Mouse (Mus musculus): ENCODE results near the gene Dclk2.

DNA sequence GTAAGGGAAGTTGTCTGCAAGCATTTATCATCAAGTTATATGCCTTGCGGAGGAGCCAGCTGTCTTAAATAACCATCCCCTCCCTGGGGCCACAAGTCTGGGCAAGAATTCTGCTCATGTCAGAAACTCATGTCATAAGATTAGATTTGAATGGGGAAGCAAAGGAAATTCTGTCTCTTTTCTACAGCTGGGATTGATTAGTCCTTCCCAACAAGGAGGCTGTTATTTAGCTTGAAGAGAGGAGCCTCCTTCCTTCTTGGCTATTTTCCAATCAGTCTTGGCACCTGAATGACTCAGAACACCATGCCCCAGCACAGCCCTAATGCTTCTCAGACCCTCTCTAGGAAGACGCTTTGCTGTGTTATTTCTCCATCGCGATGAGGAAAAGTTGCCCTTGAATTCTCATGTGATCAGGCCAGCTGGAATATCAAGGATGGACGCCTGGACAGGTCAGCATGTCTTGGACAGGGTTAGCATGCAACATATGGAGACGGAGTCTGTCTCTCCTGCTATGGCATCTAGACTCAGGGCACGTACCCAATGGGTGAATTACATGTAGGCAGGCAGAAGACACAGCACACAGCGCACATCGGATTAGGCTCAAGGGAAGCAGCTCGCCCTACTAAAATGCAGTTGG, 70.1 kb downstream of the Dclk2 start:
- TF ChIP-seq POLR2A (IDR thresholded peaks at IDR 0.05; ENCODE audit: borderline replicate concordance, extremely low read depth, low read depth, low read length) (no peak), CTCF (IDR thresholded peaks at IDR 0.05; ENCODE audit: insufficient read depth, low read length) (no peak)
